Comparison of ENCODE assay signal across 8 mouse cellular contexts in genomic region chr10:78481928-78482499, GRCm38 (mm10). TPM values are rescaled to one million over a fixed set of nuclear protein-coding genes. Genes with fewer than 3 reads are reported as not detected.
DNase-seq lines count a peak whose midpoint lies in the region; ATAC-seq and TF ChIP-seq lines count a peak whose summit lies in the region.

No protein-coding gene starts in this region.

- WGBS in forebrain, postnatal 0 days, result under 1% methylated on average over 35 of the region's 35 CpGs
- 1% methylated on average over 35 of the region's 35 CpGs for WGBS in lung, embryonic 15.5 days

- no peaks in the 10 kb centered on the region for H3K27me3 ChIP-seq in forebrain, postnatal 0 days (ENCODE audit: insufficient read depth, low read length)
- peaks cover 10% of the 10 kb centered on the region for H3K27me3 ChIP-seq in lung, embryonic 15.5 days

- H3K4me3 ChIP-seq in layer of hippocampus, adult 2 months, result peak overlapping the region; percentile 63
- peak overlapping the region; percentile 48 for H3K4me3 ChIP-seq in forebrain, postnatal 0 days (ENCODE audit: low read depth, low read length)
- peak overlapping the region; percentile 46 for H3K4me3 ChIP-seq in lung, embryonic 15.5 days

- no peak for DNase-seq in layer of hippocampus, adult 2 months (ENCODE audit: low spot score in 2 of 2)
- no peak for DNase-seq in layer of hippocampus, adult 8-10 months (ENCODE audit: low spot score in 2 of 2)
- peak; percentile 81 for DNase-seq in c-Kit-positive CD71-negative TER-119-negative erythroid progenitor cells, embryonic 14.5 days (ENCODE audit: low read depth)
- DNase-seq in forebrain, postnatal 0 days, result peak; percentile 76
- DNase-seq in kidney, adult 11 months, result peak; percentile 62
- DNase-seq in ovary, postnatal 14 days (ENCODE audit: low spot score), result peak; percentile 52
- no peak for DNase-seq in adipocyte (ENCODE audit: low spot score)

- peak; percentile 61 for TF ChIP-seq CTCF in layer of hippocampus, adult 2 months (conservative IDR thresholded peaks at IDR 0.05)
- peak; percentile 57 for TF ChIP-seq CTCF in forebrain, postnatal 0 days (IDR thresholded peaks at IDR 0.05; ENCODE audit: low read depth)

- H3K9me3 ChIP-seq in forebrain, postnatal 0 days (ENCODE audit: low read length), result no peaks in the 10 kb centered on the region
- H3K9me3 ChIP-seq in lung, embryonic 15.5 days, result no peaks in the 10 kb centered on the region

- no peaks in the 10 kb centered on the region for H3K36me3 ChIP-seq in forebrain, postnatal 0 days (ENCODE audit: insufficient read depth)
- H3K36me3 ChIP-seq in lung, embryonic 15.5 days, result no peaks in the 10 kb centered on the region

- peak; percentile 97 for ATAC-seq in forebrain, postnatal 0 days
- peak; percentile 95 for ATAC-seq in lung, embryonic 15.5 days (ENCODE audit: borderline replicate concordance, extremely low read depth, low FRiP score, low TSS enrichment)

- peak overlapping the region; percentile 87 for H3K4me2 ChIP-seq in forebrain, postnatal 0 days (ENCODE audit: low read depth)
- peak overlapping the region; percentile 95 for H3K4me2 ChIP-seq in lung, embryonic 15.5 days

- peak overlapping the region; percentile 46 for H3K9ac ChIP-seq in forebrain, postnatal 0 days
- peak overlapping the region; percentile 37; the same call in 1 of the 2 replicates for H3K9ac ChIP-seq in lung, embryonic 15.5 days

- 0 out of 2 replicates have a peak, but pooled peaks cover 3% of the 10 kb centered on the region for H3K4me1 ChIP-seq in forebrain, postnatal 0 days (ENCODE audit: insufficient read depth)
- peaks cover 11% of the 10 kb centered on the region for H3K4me1 ChIP-seq in lung, embryonic 15.5 days

- no peak overlapping the region for H3K27ac ChIP-seq in layer of hippocampus, adult 2 months
- H3K27ac ChIP-seq in forebrain, postnatal 0 days (ENCODE audit: low read depth, low read length), result no peak overlapping the region
- no peak overlapping the region for H3K27ac ChIP-seq in lung, embryonic 15.5 days

RNA-seq across cellular contexts. Expression of gene Pdxk, which starts 17.2 kb away (rescaled TPM):
- 10 to 100 TPM; 95.6 to 96.1 TPM for total RNA-seq in layer of hippocampus, adult 2 months (2021)
- 100 to 1,000 TPM in 2 of 4 experiments, 10 to 100 TPM in 2; 94.9 to 110 (median 101) TPM for total RNA-seq in layer of hippocampus, adult 8-10 months (2022)
- total RNA-seq in forebrain, postnatal 0 days (2014; rRNA removed), result 30.5 and 43.6 TPM in 2 replicates
- 20.0 and 30.7 TPM in 2 replicates for polyA plus RNA-seq in forebrain, postnatal 0 days (2015; fragmentation: Nextera tagmentation; extraction: Ambion mirVana)
- polyA plus RNA-seq in lung, embryonic 15.5 days (2015; fragmentation: Nextera tagmentation; extraction: Ambion mirVana), result 7.4 and 7.8 TPM in 2 replicates

RNA-seq across cellular contexts. Expression of gene Olfr1358, which starts 35.2 kb away (rescaled TPM):
- total RNA-seq in layer of hippocampus, adult 2 months (2021), result not detected
- not detected for total RNA-seq in layer of hippocampus, adult 8-10 months (2022)
- 0.71 TPM in 1 of 2 replicates, not detected in the other for total RNA-seq in forebrain, postnatal 0 days (2014; rRNA removed)
- not detected in 2 replicates for polyA plus RNA-seq in forebrain, postnatal 0 days (2015; fragmentation: Nextera tagmentation; extraction: Ambion mirVana)
- polyA plus RNA-seq in lung, embryonic 15.5 days (2015; fragmentation: Nextera tagmentation; extraction: Ambion mirVana), result not detected in 2 replicates

RNA-seq across cellular contexts. Expression of gene Cstb, which starts 56.5 kb away (rescaled TPM):
- total RNA-seq in layer of hippocampus, adult 2 months (2021), result 10 to 100 TPM; 29.9 to 34.9 TPM
- 10 to 100 TPM; 28.4 to 47.8 (median 36.8) TPM for total RNA-seq in layer of hippocampus, adult 8-10 months (2022)
- total RNA-seq in forebrain, postnatal 0 days (2014; rRNA removed), result 55.2 and 59.0 TPM in 2 replicates
- polyA plus RNA-seq in forebrain, postnatal 0 days (2015; fragmentation: Nextera tagmentation; extraction: Ambion mirVana), result 147 and 190 TPM in 2 replicates
- polyA plus RNA-seq in lung, embryonic 15.5 days (2015; fragmentation: Nextera tagmentation; extraction: Ambion mirVana), result 219 and 222 TPM in 2 replicates

Comparison
In these comparisons a context has a peak if more than half of its experiments do, and no peak if none do; other contexts are left out.
1. DNase-seq: peak in c-Kit-positive CD71-negative TER-119-negative erythroid progenitor cells, embryonic 14.5 days (single experiment), forebrain, postnatal 0 days (single experiment), kidney, adult 11 months (single experiment) and ovary, postnatal 14 days (single experiment); none in layer of hippocampus, adult 2 months (0 of 2), layer of hippocampus, adult 8-10 months (0 of 2) and adipocyte (single experiment).
2. Peak in every context shown above with its lines, with median percentiles within 50 percentile points of each other: H3K4me3 ChIP-seq.